Mouse (Mus musculus) myocyte (in vitro differentiated cells): ENCODE data around the gene Nt5dc2.

Source experiments
- CEBPB ChIP-seq: IDR thresholded peaks from 2 replicates; pipeline ENCODE4 v1.6.1; 2011; ENCODE audit warnings: mild to moderate bottlenecking, moderate library complexity; ENCODE audit not compliant: poor library complexity, insufficient read depth, severe bottlenecking
- E2F4 ChIP-seq: IDR thresholded peaks from one replicate; pipeline ENCODE4 v1.6.1; 2011; ENCODE audit warnings: mild to moderate bottlenecking, control low read depth, moderate library complexity; ENCODE audit not compliant: insufficient read depth
- MAX ChIP-seq: IDR thresholded peaks from one replicate; pipeline ENCODE4 v1.6.1; 2011; ENCODE audit warnings: low read depth, mild to moderate bottlenecking, control low read depth
- MYOD1 ChIP-seq, 3 experiments: IDR thresholded peaks; one replicate each; pipeline ENCODE4 v1.6.1; 2011; ENCODE audit warnings: control low read depth in 2 of 3, low read depth in 2 of 3, mild to moderate bottlenecking in 2 of 3, moderate library complexity in 1 of 3; ENCODE audit not compliant: insufficient read length in 2 of 3, control insufficient read depth in 1 of 3
- POLR2A ChIP-seq: IDR thresholded peaks from one replicate; pipeline ENCODE4 v1.6.1; 2011; ENCODE audit warnings: low read depth, mild to moderate bottlenecking, control low read depth, moderate library complexity; ENCODE audit not compliant: insufficient read length
- TCF12 ChIP-seq: IDR thresholded peaks from one replicate; pipeline ENCODE4 v1.6.1; 2011; ENCODE audit warnings: mild to moderate bottlenecking, control low read depth; ENCODE audit not compliant: poor library complexity, insufficient read depth, severe bottlenecking
- TCF3 ChIP-seq: IDR thresholded peaks from one replicate; pipeline ENCODE4 v1.6.1; 2011; ENCODE audit warnings: low read depth, control low read depth; ENCODE audit not compliant: insufficient read length

DNA sequence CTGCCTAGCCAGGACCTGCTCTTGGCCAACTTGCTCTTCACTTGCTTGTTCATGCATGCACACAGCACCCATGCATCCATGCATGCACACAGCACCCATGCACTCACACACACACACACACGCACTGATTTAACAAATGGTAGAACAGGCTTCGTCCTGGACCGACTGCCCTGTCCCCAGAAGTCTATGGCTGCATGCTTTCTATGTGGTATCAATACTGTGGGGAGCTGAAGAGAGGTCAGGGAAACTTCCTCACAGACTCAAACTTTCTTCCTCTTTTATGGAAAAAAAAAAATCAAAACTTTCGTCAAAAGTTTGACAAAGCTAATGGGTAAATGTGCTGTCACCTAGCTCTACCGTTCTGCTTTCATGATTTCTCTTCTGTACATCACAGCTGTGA is 52.7 kb downstream of the Nt5dc2 start:
- TF ChIP-seq POLR2A (peak; percentile 28), MAX (no peak), CEBPB (no peak), MYOD1 (IDR thresholded peaks at IDR 0.05; ENCODE audit: control insufficient read depth in 1 of 3, insufficient read length in 2 of 3, low read depth in 2 of 3) (no peak), TCF12 (no peak), E2F4 (no peak), TCF3 (no peak)
